Mouse (Mus musculus) G1E (cell line): ENCODE data around the gene Chrm3.

ENCODE experiments used
- CTCF ChIP-seq: IDR thresholded peaks from 2 replicates; pipeline ENCODE4 v1.5.1; 2012; ENCODE audit warnings: low read depth, low read length, inconsistent platforms, mixed read lengths
- GATA1 ChIP-seq: IDR thresholded peaks from 2 replicates; pipeline ENCODE4 v1.6.1; 2012; ENCODE audit warnings: borderline replicate concordance, low read length, inconsistent platforms, mixed read lengths
- GATA2 ChIP-seq: IDR thresholded peaks from 2 replicates; pipeline ENCODE4 v1.6.1; 2012; ENCODE audit warnings: low read depth, low read length, inconsistent platforms, borderline replicate concordance
- POLR2AphosphoS5 ChIP-seq: IDR thresholded peaks from 2 replicates; pipeline ENCODE4 v1.6.1; 2012; ENCODE audit warnings: low read depth, low read length, inconsistent platforms; ENCODE audit not compliant: insufficient replicate concordance
- TAL1 ChIP-seq: conservative IDR thresholded peaks from 2 replicates; pipeline ENCODE4 v1.6.1; 2012; ENCODE audit warnings: low read depth, low read length, inconsistent platforms, mixed read lengths

DNA sequence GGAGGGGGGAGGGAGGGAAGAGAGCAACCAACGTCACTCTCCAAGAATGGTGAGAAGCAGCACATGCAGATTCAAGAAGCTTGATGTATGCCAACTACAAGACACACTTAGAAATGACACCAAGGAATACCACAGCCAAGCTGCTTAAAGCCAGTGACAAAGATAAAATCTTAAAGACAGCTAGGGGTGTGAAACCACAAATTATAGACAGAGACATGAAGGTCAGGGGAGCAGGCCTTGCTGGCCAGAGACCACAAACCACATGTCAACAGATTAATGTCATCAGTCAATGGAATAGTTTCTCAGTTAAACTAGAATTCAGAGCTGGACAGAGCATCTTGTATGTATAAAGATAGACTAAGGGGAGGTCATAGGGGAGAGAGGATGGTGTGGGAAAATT lies 341.4 kb downstream of the Chrm3 start:
- TF ChIP-seq GATA1 (no peak), CTCF (no peak), GATA2 (no peak), TAL1 (no peak), POLR2AphosphoS5 (no peak)
